Mouse (Mus musculus) forebrain, postnatal 0 days (tissue): ENCODE measurements around the gene Fam90a1a. TPM values are rescaled to one million over a fixed set of nuclear protein-coding genes. Genes with fewer than 3 reads are reported as not detected.

ENCODE experiments used
- ATAC-seq: fragments of 200-750 bp; cut with Nextera tagmentation; 2 replicates; pipeline ENCODE4 v1.8.0; 2017; ENCODE audit warnings: mild to moderate bottlenecking, moderate library complexity
- DNase-seq: peaks from one replicate; pipeline ENCODE4 v3.0.0-alpha.2; 2015
- H3K27ac ChIP-seq: fragments of 300-500 bp; sonication (generic); 2 replicates; pipeline ENCODE4 v1.5.1; 2014; ENCODE audit warnings: low read depth, mild to moderate bottlenecking, antibody characterized with exemption, low read length, moderate library complexity, mixed read lengths
- H3K27me3 ChIP-seq: fragments of 300-500 bp; sonication (generic); 2 replicates; pipeline ENCODE4 v1.6.1; 2014; ENCODE audit warnings: mild to moderate bottlenecking, low read length, mixed read lengths; ENCODE audit not compliant: insufficient read depth
- H3K36me3 ChIP-seq: fragments of 300-500 bp; sonication (generic); 2 replicates; pipeline ENCODE4 v1.6.1; 2014; ENCODE audit warnings: mild to moderate bottlenecking, moderate library complexity; ENCODE audit not compliant: insufficient read depth
- H3K4me1 ChIP-seq: fragments of 300-500 bp; sonication (generic); 2 replicates; pipeline ENCODE4 v1.6.1; 2014; ENCODE audit warnings: antibody characterized with exemption; ENCODE audit not compliant: insufficient read depth
- H3K4me2 ChIP-seq: fragments of 300-500 bp; sonication (generic); 2 replicates; pipeline ENCODE4 v1.6.1; 2014; ENCODE audit warnings: low read depth, mild to moderate bottlenecking, moderate library complexity
- H3K4me3 ChIP-seq: fragments of 300-500 bp; sonication (generic); 2 replicates; pipeline ENCODE4 v1.5.1; 2014; ENCODE audit warnings: low read depth, low read length, mixed read lengths
- H3K9ac ChIP-seq: fragments of 300-500 bp; sonication (generic); 2 replicates; pipeline ENCODE4 v1.6.1; 2014; ENCODE audit warnings: mild to moderate bottlenecking
- H3K9me3 ChIP-seq: fragments of 300-500 bp; sonication (generic); 2 replicates; pipeline ENCODE4 v1.6.1; 2016; ENCODE audit warnings: low read length
- CTCF ChIP-seq: sonication (generic); IDR thresholded peaks from 2 replicates; pipeline ENCODE4 v1.5.1; 2016; ENCODE audit warnings: antibody characterized with exemption, control low read depth, low read depth
- WGBS: fragments of 180-500 bp; shearing (Covaris S2); extraction: QIAGEN DNeasy Blood & Tissue Kit; methylation state at CpG from one replicate; pipeline ENCODE4 v1.1.7; 2014; 5-methylcytosine and 5-hydroxymethylcytosine counted together
- polyA plus RNA-seq: library from polyadenylated mRNA; unstranded; fragments of >200 nt; fragmentation: Nextera tagmentation; extraction: Ambion mirVana; gene quantifications from 2 replicates; pipeline ENCODE4 v1.2.1, GENCODE M21; 2015
- total RNA-seq: library from RNA; depleted of rRNA; stranded (reverse); fragments of >200 nt; gene quantifications from 2 replicates; pipeline ENCODE4 v1.2.3, GENCODE M21; 2014; rRNA removed

Fam90a1a gene
- total and polyA plus RNA-seq, 2 experiments from 2014 or later, result not detected

DNA sequence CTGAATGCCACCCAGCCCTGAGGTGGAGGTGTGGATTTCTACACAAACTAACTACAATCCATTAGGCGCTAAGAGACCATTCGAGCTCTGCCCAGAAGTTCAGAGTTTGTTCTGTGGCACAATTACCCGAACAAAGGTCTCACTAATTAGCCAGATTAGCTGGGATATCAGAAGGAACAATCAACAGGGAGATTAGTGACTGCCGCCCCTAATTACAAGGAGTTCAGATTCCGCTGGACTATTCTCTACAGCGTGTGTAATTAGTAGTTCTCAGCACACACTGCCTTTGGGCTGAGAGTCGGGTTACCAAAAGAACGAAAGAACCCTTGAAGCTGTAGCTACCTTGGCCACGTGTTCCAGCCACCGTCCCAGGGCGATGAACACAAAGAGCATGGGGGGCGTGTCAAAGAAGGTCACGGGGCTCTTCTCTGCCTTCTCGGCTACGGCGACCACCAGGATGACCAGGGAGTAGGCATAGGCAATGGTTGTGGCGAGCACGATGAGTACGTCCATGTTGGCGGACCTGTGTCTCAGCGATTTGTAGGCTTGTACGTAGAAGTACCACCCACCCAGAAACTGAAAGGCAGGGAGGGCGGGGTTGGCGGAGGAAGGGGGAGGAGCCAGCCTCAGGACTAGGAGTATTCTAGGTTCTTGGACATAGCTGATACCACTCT lies 54.7 kb downstream of the Fam90a1a start:
- Histone ChIP-seq H3K4me3 (peak overlapping the region; percentile 32), H3K27me3 (no peaks in the 10 kb centered on the region), H3K4me1 (no peaks in the 10 kb centered on the region), H3K4me2 (peak overlapping the region; percentile 33), H3K27ac (no peak overlapping the region), H3K9me3 (no peaks in the 10 kb centered on the region), H3K36me3 (no peaks in the 10 kb centered on the region), H3K9ac (peak overlapping the region; percentile 26)
- TF ChIP-seq CTCF, result no peak
- ATAC-seq (peak; percentile 83), DNase-seq (peak; percentile 40)
- 25% methylated on average over 24 of the region's 24 CpGs for WGBS

Other genes with a start within 250 kb of the Fam90a1a start
- gene Defa24, start 224.2 kb upstream of the Fam90a1a start, total RNA-seq, result not detected in 2 replicates
- gene Defa24, start 224.2 kb upstream of the Fam90a1a start, polyA plus RNA-seq, result not detected in 2 replicates
- gene Defb50, start 135.2 kb upstream of the Fam90a1a start, total RNA-seq, result not detected in 2 replicates
- not detected in 2 replicates for gene Defb50, start 135.2 kb upstream of the Fam90a1a start, polyA plus RNA-seq
- gene Defb2, start 118.8 kb upstream of the Fam90a1a start, total RNA-seq, result not detected in 2 replicates
- not detected in 2 replicates for gene Defb2, start 118.8 kb upstream of the Fam90a1a start, polyA plus RNA-seq
- gene Defb10, start 99.8 kb upstream of the Fam90a1a start, total RNA-seq, result not detected in 2 replicates
- gene Defb10, start 99.8 kb upstream of the Fam90a1a start, polyA plus RNA-seq, result not detected in 2 replicates
- not detected in 2 replicates for gene Defb9, start 73.3 kb upstream of the Fam90a1a start, total RNA-seq
- gene Defb9, start 73.3 kb upstream of the Fam90a1a start, polyA plus RNA-seq, result 0.88 and 1.2 TPM in 2 replicates
- gene Defb11, start 52.3 kb upstream of the Fam90a1a start, total RNA-seq, result not detected in 2 replicates
- 18.1 and 25.9 TPM in 2 replicates for gene Defb11, start 52.3 kb upstream of the Fam90a1a start, polyA plus RNA-seq
- not detected in 2 replicates for gene Defb15, start 26.0 kb upstream of the Fam90a1a start, total RNA-seq
- not detected in 2 replicates for gene Defb15, start 26.0 kb upstream of the Fam90a1a start, polyA plus RNA-seq
- gene Defb35, start 20.4 kb upstream of the Fam90a1a start, total RNA-seq, result not detected in 2 replicates
- not detected in 2 replicates for gene Defb35, start 20.4 kb upstream of the Fam90a1a start, polyA plus RNA-seq
- not detected in 2 replicates for gene Defb13, start 12.0 kb upstream of the Fam90a1a start, total RNA-seq
- not detected in 2 replicates for gene Defb13, start 12.0 kb upstream of the Fam90a1a start, polyA plus RNA-seq
- not detected in 2 replicates for gene Ccdc70, start 11.1 kb downstream of the Fam90a1a start, total RNA-seq
- gene Ccdc70, start 11.1 kb downstream of the Fam90a1a start, polyA plus RNA-seq, result not detected in 2 replicates
- gene Atp7b, start 101.6 kb downstream of the Fam90a1a start, total RNA-seq, result 2.4 and 3.6 TPM in 2 replicates
- 0.84 and 1.2 TPM in 2 replicates for gene Atp7b, start 101.6 kb downstream of the Fam90a1a start, polyA plus RNA-seq
- 32.0 and 44.6 TPM in 2 replicates for gene Alg11, start 102.0 kb downstream of the Fam90a1a start, total RNA-seq
- 22.3 and 29.1 TPM in 2 replicates for gene Alg11, start 102.0 kb downstream of the Fam90a1a start, polyA plus RNA-seq
- gene Nek5, start 166.3 kb downstream of the Fam90a1a start, total RNA-seq, result 0.77 and 3.5 TPM in 2 replicates
- 0.92 and 1.2 TPM in 2 replicates for gene Nek5, start 166.3 kb downstream of the Fam90a1a start, polyA plus RNA-seq
- 4.6 and 7.1 TPM in 2 replicates for gene Nek3, start 207.7 kb downstream of the Fam90a1a start, total RNA-seq
- gene Nek3, start 207.7 kb downstream of the Fam90a1a start, polyA plus RNA-seq, result 4.3 and 5.9 TPM in 2 replicates
- gene Ckap2, start 227.1 kb downstream of the Fam90a1a start, total RNA-seq, result 7.5 and 8.8 TPM in 2 replicates
- 6.8 and 8.0 TPM in 2 replicates for gene Ckap2, start 227.1 kb downstream of the Fam90a1a start, polyA plus RNA-seq
- gene Vps36, start 234.1 kb downstream of the Fam90a1a start, total RNA-seq, result 38.3 and 42.9 TPM in 2 replicates
- gene Vps36, start 234.1 kb downstream of the Fam90a1a start, polyA plus RNA-seq, result 24.6 and 36.7 TPM in 2 replicates